ENCODE assay signal across 9 mouse cellular contexts in genomic region chr10:42832677-42833076, GRCm38 (mm10). TPM values are rescaled to one million over a fixed set of nuclear protein-coding genes. Genes with fewer than 3 reads are reported as not detected.
A peak's percentile ranks its signal among the peaks of the same experiment; 100 is the strongest.
DNase-seq lines count a peak whose midpoint lies in the region; ATAC-seq and TF ChIP-seq lines count a peak whose summit lies in the region.
"Had no signal": no experiment of that assay in that cellular context is flagged by ENCODE, and none has a peak within 500 bp of the region (broad histone marks: within the 10 kb centered on the region; RNA-seq: fewer than 3 reads in every experiment).

No protein-coding gene starts in this region.

- H3K27ac ChIP-seq in liver, postnatal 0 days (ENCODE audit: low read depth), result no peak overlapping the region
- H3K27ac ChIP-seq in liver, embryonic 11.5 days (ENCODE audit: low read depth, low read length), result no peak overlapping the region
- no peak overlapping the region for H3K27ac ChIP-seq in ES-Bruce4 (ENCODE audit: insufficient read depth, low read length)
- H3K27ac ChIP-seq in cortical plate, adult 2 months (ENCODE audit: insufficient read depth, low read length), result no peak overlapping the region
- no peak overlapping the region for H3K27ac ChIP-seq in midbrain, embryonic 16.5 days (ENCODE audit: low read length)

- no peak overlapping the region for H3K9ac ChIP-seq in liver, postnatal 0 days (replicated peaks)
- H3K9ac ChIP-seq in liver, embryonic 11.5 days (ENCODE audit: low read depth, low read length), result no peak overlapping the region
- no peak overlapping the region for H3K9ac ChIP-seq in ES-Bruce4 (ENCODE audit: low read depth, poor library complexity, severe bottlenecking)
- H3K9ac ChIP-seq in midbrain, embryonic 16.5 days (ENCODE audit: low read depth, low read length), result no peak overlapping the region

- H3K4me1 ChIP-seq in liver, postnatal 0 days (ENCODE audit: insufficient read depth), result no peaks in the 10 kb centered on the region
- H3K4me1 ChIP-seq in liver, embryonic 11.5 days (replicated peaks; ENCODE audit: control insufficient read depth, insufficient read depth, low read length), result no peaks in the 10 kb centered on the region
- no peaks in the 10 kb centered on the region for H3K4me1 ChIP-seq in ES-Bruce4 (ENCODE audit: control insufficient read depth, insufficient read depth, low read length)
- no peaks in the 10 kb centered on the region for H3K4me1 ChIP-seq in cortical plate, adult 2 months (ENCODE audit: control insufficient read depth, insufficient read depth, low read length)
- H3K4me1 ChIP-seq in midbrain, embryonic 16.5 days (ENCODE audit: control insufficient read depth, insufficient read depth, low read length), result peaks cover 9% of the 10 kb centered on the region

- H3K4me3 ChIP-seq in liver, postnatal 0 days (ENCODE audit: low read depth, low read length), result no peak overlapping the region
- no peak overlapping the region for H3K4me3 ChIP-seq in liver, embryonic 11.5 days (ENCODE audit: low read depth, low read length)
- no peak overlapping the region for H3K4me3 ChIP-seq in ES-Bruce4 (ENCODE audit: low read depth, low read length)
- no peak overlapping the region for H3K4me3 ChIP-seq in cortical plate, adult 2 months (ENCODE audit: insufficient read depth, low read length)
- no peak overlapping the region for H3K4me3 ChIP-seq in midbrain, embryonic 16.5 days (ENCODE audit: low read depth, low read length)

- peak; percentile 48 for TF ChIP-seq CTCF in liver, postnatal 0 days (IDR thresholded peaks at IDR 0.05; ENCODE audit: low read depth)
- TF ChIP-seq CTCF in ES-Bruce4 (IDR thresholded peaks at IDR 0.05; ENCODE audit: low read depth, low read length), result peak; percentile 7
- peak; percentile 28; the same call in 1 of the 2 replicates for TF ChIP-seq CTCF in cortical plate, adult 2 months (IDR thresholded peaks at IDR 0.05; ENCODE audit: extremely low read depth, insufficient read depth, low read length)

- TF ChIP-seq EP300 in liver, postnatal 0 days (IDR thresholded peaks at IDR 0.05; ENCODE audit: low read depth), result no peak
- TF ChIP-seq EP300 in ES-Bruce4 (IDR thresholded peaks at IDR 0.05; ENCODE audit: insufficient read depth, low read depth, low read length), result no peak

- intact Hi-C loops in gastrocnemius, postnatal 36 days (cut with DNase I), result no loop called here

- no peak for DNase-seq in liver, postnatal 0 days
- no peak for DNase-seq in liver, embryonic 11.5 days (ENCODE audit: low spot score)
- DNase-seq in layer of hippocampus, adult 9-11 months, result no peak
- no peak for DNase-seq in adrenal gland, postnatal 25 days
- no peak for DNase-seq in gastrocnemius, postnatal 36 days
- DNase-seq: gastrocnemius, postnatal 25 days had no signal

- H3K9me3 ChIP-seq in liver, postnatal 0 days (ENCODE audit: low read length), result no peaks in the 10 kb centered on the region
- no peaks in the 10 kb centered on the region for H3K9me3 ChIP-seq in liver, embryonic 11.5 days (ENCODE audit: control insufficient read depth, low read length)
- H3K9me3 ChIP-seq in ES-Bruce4 (replicated peaks; ENCODE audit: control insufficient read depth, insufficient read depth, low read length, poor library complexity, severe bottlenecking), result no peaks in the 10 kb centered on the region
- no peaks in the 10 kb centered on the region; the same call in 1 of the 2 replicates for H3K9me3 ChIP-seq in midbrain, embryonic 16.5 days (replicated peaks; ENCODE audit: control insufficient read depth, low read length, poor library complexity, severe bottlenecking)

- H3K4me2 ChIP-seq in liver, postnatal 0 days (ENCODE audit: low read depth, low read length), result no peak overlapping the region
- H3K4me2 ChIP-seq in liver, embryonic 11.5 days, result no peak overlapping the region
- no peak overlapping the region for H3K4me2 ChIP-seq in midbrain, embryonic 16.5 days (ENCODE audit: low read length)

- no peak for TF ChIP-seq POLR2A in ES-Bruce4 (IDR thresholded peaks at IDR 0.05; ENCODE audit: insufficient read depth, low read length)
- no peak for TF ChIP-seq POLR2A in cortical plate, adult 2 months (IDR thresholded peaks at IDR 0.05; ENCODE audit: extremely low read depth, insufficient read depth, low read length)

- no peak for ATAC-seq in liver, postnatal 0 days
- ATAC-seq in liver, embryonic 11.5 days (replicated peaks; ENCODE audit: low FRiP score), result no peak
- ATAC-seq in midbrain, embryonic 16.5 days, result 0 out of 2 replicates have a peak, but pooled peaks have one; percentile 43

- H3K27me3 ChIP-seq in liver, postnatal 0 days (ENCODE audit: insufficient read depth, low read length), result no peaks in the 10 kb centered on the region
- no peaks in the 10 kb centered on the region for H3K27me3 ChIP-seq in liver, embryonic 11.5 days (replicated peaks; ENCODE audit: control insufficient read depth, insufficient read depth, low read length)
- H3K27me3 ChIP-seq in ES-Bruce4 (ENCODE audit: control insufficient read depth, insufficient read depth, low read length, poor library complexity, severe bottlenecking), result no peaks in the 10 kb centered on the region
- H3K27me3 ChIP-seq in midbrain, embryonic 16.5 days (ENCODE audit: control insufficient read depth, insufficient read depth, low read depth, low read length), result no peaks in the 10 kb centered on the region

- H3K36me3 ChIP-seq in liver, postnatal 0 days (replicated peaks; ENCODE audit: insufficient read depth, low read length), result peaks cover 51% of the 10 kb centered on the region
- peaks cover 24% of the 10 kb centered on the region for H3K36me3 ChIP-seq in liver, embryonic 11.5 days (ENCODE audit: control insufficient read depth, insufficient read depth, low read length)
- H3K36me3 ChIP-seq in ES-Bruce4 (ENCODE audit: control insufficient read depth, insufficient read depth, low read length, poor library complexity, severe bottlenecking), result peaks cover 2% of the 10 kb centered on the region
- H3K36me3 ChIP-seq in midbrain, embryonic 16.5 days (ENCODE audit: control insufficient read depth, insufficient read depth, low read length), result peaks cover 10% of the 10 kb centered on the region

- WGBS in liver, postnatal 0 days (ENCODE audit: insufficient replicate concordance), result 76% methylated on average over 4 of the region's 4 CpGs
- WGBS in liver, embryonic 11.5 days, result 69% methylated on average over 4 of the region's 4 CpGs
- 27% methylated on average over 4 of the region's 4 CpGs for WGBS in midbrain, embryonic 16.5 days

RNA-seq across cellular contexts. Expression of gene Scml4, which starts 27.5 kb away (rescaled TPM):
- polyA plus RNA-seq in liver, postnatal 0 days (2015; fragmentation: Nextera tagmentation; extraction: Ambion mirVana), result 0.43 and 0.49 TPM in 2 replicates
- polyA plus RNA-seq in liver, embryonic 11.5 days (2014; fragmentation: Nextera tagmentation; extraction: Ambion mirVana), result 0.16 and 0.40 TPM in 2 replicates
- polyA plus RNA-seq in ES-Bruce4 (2011; ENCODE audit: insufficient read depth, insufficient read length, low read depth, missing spikeins), result 0.15 TPM in 1 of 2 replicates, not detected in the other
- polyA plus RNA-seq in cortical plate, adult 2 months (2012; rRNA removed), result 1.2 and 1.3 TPM in 2 replicates
- polyA plus RNA-seq in midbrain, embryonic 16.5 days (2015; fragmentation: Nextera tagmentation; extraction: Ambion mirVana), result 19.5 and 22.0 TPM in 2 replicates
- total RNA-seq in adrenal gland, postnatal 25 days (2021), result 3.9 and 5.0 TPM in 2 replicates
- total RNA-seq in gastrocnemius, postnatal 36 days (2021), result 1 to 10 TPM in 1 of 2 experiments, under 1 TPM in 1; 0.94 to 1.3 TPM
